Mouse (Mus musculus): ENCODE data around the gene S100a3.

GRCm38 (mm10) chr3:90525421-90525820 is 35.0 kb upstream of the S100a3 start:
- TF ChIP-seq EP300 (IDR thresholded peaks at IDR 0.05; ENCODE audit: low read depth), result no peak
- TF ChIP-seq CTCF (IDR thresholded peaks at IDR 0.05; ENCODE audit: low read depth), result peak; percentile 78

Measured in heart, postnatal 0 days (tissue).